Mouse (Mus musculus) urinary bladder, postnatal 25 days (tissue): ENCODE measurements around the gene Ddhd1.
"Not testable (repeated sequence)": the region's sequence is repeated elsewhere in the genome, so short reads cannot be mapped to it uniquely, and the experiment has no call there.

Experiments used
- DNase-seq: peaks from one replicate; pipeline ENCODE4 v3.0.0; 2022; ENCODE audit warnings: low spot score

Ddhd1 gene

GRCm38 (mm10) chr14:45580923-45581827 lies 76.8 kb downstream of the Ddhd1 start:
- not testable (repeated sequence) for DNase-seq

DNA sequence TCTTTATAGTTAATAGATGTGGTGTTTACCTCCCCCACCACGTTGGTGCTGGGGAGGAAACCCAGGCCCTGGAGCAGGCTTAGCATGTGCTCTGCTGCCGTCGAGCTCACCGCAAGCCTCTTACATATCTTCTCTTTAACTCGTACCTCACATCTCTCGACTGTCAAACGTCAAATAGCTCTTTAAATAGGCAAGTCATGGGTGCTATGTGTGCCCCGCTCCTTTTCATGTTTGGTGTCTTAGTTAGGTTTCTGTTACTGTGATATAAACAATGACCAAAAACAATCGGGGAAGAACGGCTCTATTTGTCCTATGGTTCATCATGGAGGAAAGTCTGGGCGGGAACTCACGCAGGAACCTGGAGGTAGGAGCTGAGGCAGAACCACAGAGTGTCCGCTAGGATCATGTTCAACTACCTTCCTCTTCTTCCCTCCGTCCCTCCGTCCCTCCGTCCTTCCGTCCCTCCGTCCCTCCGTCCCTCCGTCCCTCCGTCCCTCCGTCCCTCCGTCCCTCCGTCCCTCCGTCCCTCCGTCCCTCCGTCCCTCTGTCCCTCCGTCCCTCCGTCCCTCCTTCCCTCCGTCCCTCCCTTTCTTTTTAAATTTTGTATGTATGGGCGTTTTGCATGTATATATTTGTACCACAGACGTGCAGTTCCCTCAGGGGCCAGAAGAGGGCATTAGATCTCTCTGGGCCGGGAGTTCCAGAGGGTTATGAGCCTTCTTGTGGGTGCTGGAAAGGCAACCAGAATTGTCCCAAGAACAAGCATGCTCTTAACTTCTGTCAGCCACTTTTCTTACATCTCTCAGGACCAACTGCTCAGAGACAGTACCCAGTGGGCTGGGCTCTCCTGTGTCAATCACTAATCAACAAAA lies 91.6 kb downstream of the Ddhd1 start:
- peak; percentile 52 for DNase-seq

DNA sequence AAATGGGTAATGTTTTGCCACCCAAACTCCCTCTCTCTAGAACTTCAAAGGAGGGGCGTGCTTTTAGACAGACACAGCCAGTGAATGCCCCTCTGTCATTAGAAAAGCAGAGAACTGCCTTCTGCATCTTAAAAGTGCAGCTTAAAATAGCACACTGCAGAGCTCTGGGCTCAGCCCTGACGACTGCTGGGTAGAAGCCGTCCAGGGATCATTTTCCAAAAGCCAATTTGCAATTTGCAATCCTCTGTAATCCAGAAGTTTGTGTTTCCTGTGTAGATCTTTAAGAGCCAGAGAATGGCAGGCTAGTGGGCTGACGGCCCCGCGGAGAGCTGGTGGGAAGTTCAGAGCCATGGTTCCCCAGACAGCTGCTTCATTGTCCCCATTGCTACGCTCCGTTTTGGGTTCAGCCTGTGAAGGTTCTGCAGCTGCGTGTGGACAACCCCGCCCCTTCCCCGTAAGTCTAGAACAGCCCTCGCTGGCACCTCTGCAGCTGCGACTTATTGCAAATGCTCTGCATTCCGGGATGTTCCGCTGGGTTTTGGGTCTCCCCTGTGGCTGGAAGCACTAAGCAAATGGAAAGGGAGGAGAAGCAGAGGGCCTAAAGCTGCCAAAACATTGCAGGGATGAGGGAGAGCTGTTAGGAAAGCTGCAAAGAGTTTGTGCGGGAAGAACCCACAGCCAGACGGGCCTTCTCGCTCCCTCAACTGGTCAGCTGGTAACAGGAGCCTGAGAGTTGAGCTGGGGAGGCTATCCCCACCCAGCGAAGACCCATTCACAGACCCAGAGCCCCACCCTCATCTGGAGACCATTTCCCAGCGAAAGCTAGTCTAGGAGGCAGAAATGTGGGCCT lies 92.5 kb downstream of the Ddhd1 start:
- peak; percentile 26 for DNase-seq

DNA sequence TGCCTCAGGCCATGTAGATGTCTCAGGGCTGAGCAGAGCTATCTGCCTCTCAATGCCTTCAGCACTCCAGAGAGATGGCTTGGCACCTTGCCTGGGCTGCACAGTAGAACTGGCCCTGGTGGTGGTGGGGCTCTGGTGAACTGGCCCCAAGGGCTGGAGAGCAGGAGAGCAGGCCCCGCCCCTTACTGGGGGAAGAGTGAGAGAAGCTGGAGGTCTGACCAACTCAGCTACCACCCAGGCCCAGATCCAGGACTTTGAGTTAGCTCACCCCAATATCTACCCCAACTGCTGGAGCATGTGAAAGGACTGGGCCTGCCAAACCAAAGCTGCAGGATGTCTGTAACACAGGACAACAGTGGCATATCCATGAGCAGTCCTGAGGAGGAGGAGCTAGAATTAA lies 94.4 kb downstream of the Ddhd1 start:
- DNase-seq = no peak

DNA sequence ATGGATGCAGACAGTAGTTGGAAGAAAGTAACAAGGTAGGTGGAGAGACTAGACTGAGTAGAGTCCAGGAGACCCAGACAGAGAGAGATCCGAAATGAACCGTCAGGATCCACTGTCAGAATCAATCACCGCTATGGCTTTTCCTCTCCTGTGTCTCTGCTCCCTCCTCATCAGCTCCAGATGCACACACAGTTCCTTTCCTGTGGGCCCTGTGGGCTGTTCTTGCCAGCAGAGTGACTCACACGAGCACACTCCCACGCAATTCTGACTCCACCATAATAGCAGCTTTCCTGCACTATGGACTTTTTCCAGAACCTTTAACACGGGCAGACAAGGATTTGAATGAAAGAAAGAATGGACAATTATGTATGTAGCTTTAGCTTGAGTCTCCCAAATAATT lies 96.3 kb downstream of the Ddhd1 start:
- no peak for DNase-seq

DNA sequence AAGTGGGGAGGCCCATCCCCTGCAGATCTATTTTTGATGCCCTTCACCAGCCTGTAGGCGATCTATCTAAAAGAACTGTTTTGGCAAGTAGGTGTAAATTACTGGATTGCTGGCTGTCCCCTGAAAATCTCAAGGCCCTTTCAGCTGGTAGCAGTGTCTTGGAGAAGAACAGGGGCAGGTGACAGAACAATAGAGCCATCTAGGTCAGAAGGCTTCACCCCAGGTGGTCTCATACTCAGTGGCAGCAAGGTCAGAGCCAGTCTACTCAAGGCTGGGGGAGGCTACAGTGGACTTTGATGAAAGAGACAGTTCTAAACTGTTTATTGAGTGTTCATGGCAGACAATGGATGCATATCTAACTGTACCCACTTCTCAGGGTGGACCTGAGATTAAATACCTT lies 98.9 kb downstream of the Ddhd1 start:
- no peak for DNase-seq

DNA sequence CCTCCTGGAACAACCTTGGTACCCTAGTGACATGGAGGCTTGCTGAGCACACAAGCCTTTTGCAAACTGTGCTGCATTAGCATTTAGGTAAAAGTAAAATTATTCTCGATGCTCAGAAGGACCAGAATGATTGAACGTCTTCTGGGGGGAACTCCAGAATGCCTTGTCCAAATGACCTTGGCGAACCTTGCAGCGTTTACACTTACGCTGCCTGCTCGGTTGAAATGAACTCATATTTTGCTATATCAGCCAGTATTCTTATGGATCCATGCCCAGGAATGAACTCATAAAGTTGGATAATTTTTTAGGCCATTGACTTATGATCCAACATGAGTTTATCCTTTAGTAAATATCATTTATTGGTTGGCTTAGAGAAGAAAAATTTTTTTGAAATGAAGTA lies 103.6 kb downstream of the Ddhd1 start:
- no peak for DNase-seq

DNA sequence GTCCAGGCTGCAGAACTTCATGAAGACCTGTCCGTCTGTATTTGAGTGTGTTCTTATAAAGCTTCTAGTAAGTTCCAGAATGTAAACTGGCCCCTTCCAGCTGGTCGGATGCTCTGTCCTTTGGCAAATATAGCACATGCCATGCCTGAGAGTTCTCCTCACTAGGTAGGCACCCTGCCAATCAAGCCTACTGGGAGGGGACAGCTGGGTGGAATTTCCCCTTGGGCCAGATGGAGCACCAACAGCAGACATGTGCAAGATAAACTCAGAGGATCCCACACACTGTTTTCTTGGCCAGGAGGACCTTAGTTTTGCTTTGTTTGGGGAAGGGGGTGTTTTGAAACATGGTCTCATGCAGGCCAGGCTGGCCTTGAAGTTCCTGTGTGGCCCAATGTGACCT lies 104.1 kb downstream of the Ddhd1 start:
- DNase-seq = no peak

DNA sequence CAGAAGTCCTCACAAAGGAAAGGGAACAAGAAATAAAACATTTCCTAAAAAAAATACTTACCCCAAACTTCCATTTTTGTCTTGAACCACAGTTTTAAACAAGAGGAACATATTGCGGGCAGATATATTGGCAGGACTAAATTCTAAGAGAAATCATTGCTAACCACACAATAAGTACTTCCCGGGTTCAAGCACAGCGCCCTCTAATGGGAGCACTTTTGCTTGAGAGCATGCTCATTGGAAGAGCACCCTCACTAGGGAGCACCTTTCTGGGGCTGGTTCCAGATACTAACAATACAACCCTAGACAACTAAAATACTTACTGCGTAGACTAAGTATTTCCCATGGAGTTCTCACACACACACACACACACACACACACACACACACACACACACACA lies 105.5 kb downstream of the Ddhd1 start:
- no peak for DNase-seq

DNA sequence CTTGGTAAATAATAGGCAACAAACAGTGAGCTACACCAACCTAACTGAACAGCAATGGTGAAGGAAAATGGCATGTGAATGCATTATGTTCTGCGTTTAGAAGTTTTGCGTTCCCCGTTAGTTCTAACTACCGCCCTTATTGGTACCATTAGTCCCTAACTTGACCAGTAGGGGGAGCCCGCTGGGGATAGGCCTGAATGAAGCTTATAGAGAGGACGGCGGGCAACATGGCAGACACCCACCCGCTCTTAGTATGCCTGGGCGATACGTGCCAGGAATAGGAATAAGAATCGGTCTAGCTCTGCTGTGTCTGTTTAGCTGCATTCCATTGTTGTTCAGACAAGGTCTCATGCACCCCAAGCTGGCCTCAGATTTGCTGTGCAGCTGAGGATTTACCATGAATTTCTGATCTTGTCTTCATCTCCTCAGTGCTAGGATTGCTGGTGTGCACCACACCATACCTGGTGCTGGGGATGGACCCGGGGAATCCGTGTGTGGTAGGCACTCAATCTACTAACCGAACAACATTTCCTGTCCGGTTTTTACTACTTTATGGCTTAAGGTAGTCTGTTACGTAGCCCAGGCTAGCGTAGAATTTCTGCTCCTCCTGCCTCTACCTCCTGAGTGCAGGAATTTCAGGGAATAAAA lies 106.7 kb downstream of the Ddhd1 start:
- DNase-seq = no peak

DNA sequence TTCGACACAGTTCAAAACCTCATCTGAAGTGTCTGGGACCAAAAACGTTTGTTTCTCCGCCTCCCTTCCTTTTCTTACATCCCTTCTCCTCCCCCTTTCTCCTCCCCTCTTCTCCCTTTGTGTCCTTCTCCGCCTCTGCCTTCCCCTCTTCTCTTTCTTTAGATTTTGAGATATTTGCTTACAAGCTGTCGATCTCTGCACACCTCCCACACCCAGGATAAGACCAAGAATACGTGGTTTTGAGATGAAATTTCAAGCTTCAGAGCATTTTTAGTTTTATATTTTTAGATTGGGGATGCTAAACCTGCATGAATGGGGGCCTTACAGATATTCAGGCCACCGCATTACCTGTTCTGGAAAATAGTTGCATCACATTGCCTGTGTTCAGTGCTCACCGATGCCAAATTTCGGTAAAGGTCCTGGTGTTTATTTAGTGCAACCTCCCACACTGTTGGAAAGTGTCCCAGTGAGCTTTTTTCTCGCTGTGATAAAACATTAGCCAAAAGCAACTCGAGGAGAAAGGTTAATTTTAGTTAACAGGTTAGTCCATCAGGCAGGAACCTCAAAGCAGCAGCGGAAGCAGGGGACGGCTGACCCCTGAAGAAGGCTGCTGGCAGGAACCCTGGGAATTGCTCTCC lies 107.8 kb downstream of the Ddhd1 start:
- no peak for DNase-seq

GRCm38 (mm10) chr14:45548118-45548517 lies 109.8 kb downstream of the Ddhd1 start:
- no peak for DNase-seq

DNA sequence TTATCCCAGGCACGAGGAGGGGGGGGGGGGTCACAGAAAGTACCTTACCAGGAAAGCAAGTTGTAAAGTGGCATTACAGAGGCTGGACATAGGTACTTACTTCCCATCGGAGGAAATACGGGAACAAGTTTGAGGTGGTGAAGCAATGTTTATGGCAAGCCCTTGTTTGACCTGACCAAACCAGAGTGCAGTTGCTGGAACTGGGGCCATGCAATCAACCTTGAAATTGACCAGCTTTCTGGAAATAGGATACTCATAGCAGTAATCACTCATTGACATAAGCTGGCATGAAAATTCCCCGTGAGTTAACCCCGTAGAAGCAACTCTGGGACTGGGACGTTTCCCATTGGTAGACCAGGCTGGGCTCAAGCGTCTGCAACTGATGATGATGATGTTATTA lies 113.0 kb downstream of the Ddhd1 start:
- DNase-seq = no peak

GRCm38 (mm10) chr14:45544026-45544425 lies 113.9 kb downstream of the Ddhd1 start:
- DNase-seq = no peak

- DNase-seq = peak; percentile 69
Measured at GRCm38 (mm10) chr14:45539659-45540468, 118.1 kb downstream of the Ddhd1 start.
